Mouse (Mus musculus): ENCODE measurements at regions not wholly inside any gene's neighbourhood (a gene's known extent, or its start where the extent isn't known, plus 50 kb on each side); places are given as distances from the start of the nearest gene placed in this dataset.

DNA sequence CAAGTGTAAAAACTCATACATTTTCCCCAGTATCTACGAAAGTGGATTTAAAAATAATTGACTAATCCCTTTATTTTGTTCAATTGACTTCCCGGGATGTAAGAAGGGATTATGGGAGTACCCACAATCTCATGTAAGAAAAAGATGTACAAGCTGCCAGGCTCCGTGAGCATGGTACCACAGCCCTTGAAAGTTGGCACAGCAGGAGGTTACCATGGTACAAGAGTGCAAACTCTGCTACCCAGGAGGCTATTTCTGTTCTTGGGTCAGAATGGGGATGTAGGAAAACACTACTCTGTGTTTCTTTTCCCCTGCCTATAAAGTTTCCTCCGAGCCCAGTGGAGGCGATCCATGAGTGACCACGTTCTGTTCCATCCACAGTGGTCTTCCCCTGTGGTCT is 113.9 kb upstream of the Hdac4 start:
- ATAC-seq (ENCODE audit: low FRiP score, low TSS enrichment) (no peak), DNase-seq (ENCODE audit: low spot score) (no peak)
- Histone ChIP-seq H3K9me3 (ENCODE audit: control insufficient read depth, low read length) (no peaks in the 10 kb centered on the region), H3K27ac (replicated peaks) (no peak overlapping the region), H3K4me2 (replicated peaks; ENCODE audit: low read depth) (no peak overlapping the region), H3K36me3 (ENCODE audit: control insufficient read depth, insufficient read depth, low read length) (no peaks in the 10 kb centered on the region), H3K27me3 (ENCODE audit: control insufficient read depth, insufficient read depth, low read length) (no peaks in the 10 kb centered on the region), H3K4me3 (ENCODE audit: low read depth, low read length) (no peak overlapping the region), H3K4me1 (replicated peaks; ENCODE audit: control insufficient read depth, insufficient read depth) (no peaks in the 10 kb centered on the region), H3K9ac (ENCODE audit: low read length) (no peak overlapping the region)
- WGBS, result 76% methylated on average over 6 of the region's 6 CpGs
- TF ChIP-seq EP300 (optimal IDR thresholded peaks at IDR 0.05) (no peak), CTCF (IDR thresholded peaks at IDR 0.05; ENCODE audit: low read depth) (no peak)

- H3K4me2 ChIP-seq (replicated peaks; ENCODE audit: low read depth), result no peak overlapping the region
- 78% methylated on average over 3 of the region's 3 CpGs for WGBS
- H3K9me3 ChIP-seq (ENCODE audit: control insufficient read depth, low read length), result no peaks in the 10 kb centered on the region
Observed at GRCm38 (mm10) chr1:92308537-92308936, 113.0 kb upstream of the Hdac4 start.

GRCm38 (mm10) chr1:92306042-92306441 is 110.5 kb upstream of the Hdac4 start:
- Histone ChIP-seq H3K4me1 (replicated peaks; ENCODE audit: control insufficient read depth, insufficient read depth) (no peaks in the 10 kb centered on the region), H3K27me3 (ENCODE audit: control insufficient read depth, insufficient read depth, low read length) (no peaks in the 10 kb centered on the region), H3K9me3 (ENCODE audit: control insufficient read depth, low read length) (no peaks in the 10 kb centered on the region), H3K9ac (ENCODE audit: low read length) (no peak overlapping the region), H3K4me3 (ENCODE audit: low read depth, low read length) (no peak overlapping the region), H3K27ac (replicated peaks) (no peak overlapping the region), H3K4me2 (replicated peaks; ENCODE audit: low read depth) (no peak overlapping the region), H3K36me3 (ENCODE audit: control insufficient read depth, insufficient read depth, low read length) (no peaks in the 10 kb centered on the region)
- TF ChIP-seq CTCF (IDR thresholded peaks at IDR 0.05; ENCODE audit: low read depth) (no peak), EP300 (optimal IDR thresholded peaks at IDR 0.05) (no peak)
- ATAC-seq (ENCODE audit: low FRiP score, low TSS enrichment), result no peak
- no peak for DNase-seq (ENCODE audit: low spot score)
- WGBS, result 93% methylated on average over 4 of the region's 4 CpGs

More at GRCm38 (mm10) chr1:92308537-92308936, 113.0 kb upstream of the Hdac4 start:
- no peak overlapping the region for H3K4me3 ChIP-seq (ENCODE audit: low read depth, low read length)
- H3K9ac ChIP-seq (ENCODE audit: low read length), result no peak overlapping the region
- no peak for ATAC-seq (ENCODE audit: low FRiP score, low TSS enrichment)
- TF ChIP-seq CTCF (IDR thresholded peaks at IDR 0.05; ENCODE audit: low read depth) (no peak), EP300 (optimal IDR thresholded peaks at IDR 0.05) (no peak)
- H3K27me3 ChIP-seq (ENCODE audit: control insufficient read depth, insufficient read depth, low read length), result no peaks in the 10 kb centered on the region
- H3K4me1 ChIP-seq (replicated peaks; ENCODE audit: control insufficient read depth, insufficient read depth), result no peaks in the 10 kb centered on the region
- no peak overlapping the region for H3K27ac ChIP-seq (replicated peaks)
- DNase-seq (ENCODE audit: low spot score), result no peak
- H3K36me3 ChIP-seq (ENCODE audit: control insufficient read depth, insufficient read depth, low read length), result no peaks in the 10 kb centered on the region

- Histone ChIP-seq H3K9ac (ENCODE audit: low read length) (no peak overlapping the region), H3K4me3 (ENCODE audit: low read depth, low read length) (no peak overlapping the region), H3K9me3 (ENCODE audit: control insufficient read depth, low read length) (no peaks in the 10 kb centered on the region), H3K27me3 (ENCODE audit: control insufficient read depth, insufficient read depth, low read length) (no peaks in the 10 kb centered on the region), H3K4me1 (replicated peaks; ENCODE audit: control insufficient read depth, insufficient read depth) (no peaks in the 10 kb centered on the region), H3K4me2 (replicated peaks; ENCODE audit: low read depth) (no peak overlapping the region), H3K27ac (replicated peaks) (no peak overlapping the region), H3K36me3 (ENCODE audit: control insufficient read depth, insufficient read depth, low read length) (no peaks in the 10 kb centered on the region)
- DNase-seq (ENCODE audit: low spot score), result no peak
- ATAC-seq (ENCODE audit: low FRiP score, low TSS enrichment), result no peak
- 71% methylated on average over 7 of the region's 7 CpGs for WGBS
- TF ChIP-seq CTCF (IDR thresholded peaks at IDR 0.05; ENCODE audit: low read depth) (no peak), EP300 (optimal IDR thresholded peaks at IDR 0.05) (no peak)
Observed at GRCm38 (mm10) chr1:92299041-92299440, 103.5 kb upstream of the Hdac4 start.

DNA sequence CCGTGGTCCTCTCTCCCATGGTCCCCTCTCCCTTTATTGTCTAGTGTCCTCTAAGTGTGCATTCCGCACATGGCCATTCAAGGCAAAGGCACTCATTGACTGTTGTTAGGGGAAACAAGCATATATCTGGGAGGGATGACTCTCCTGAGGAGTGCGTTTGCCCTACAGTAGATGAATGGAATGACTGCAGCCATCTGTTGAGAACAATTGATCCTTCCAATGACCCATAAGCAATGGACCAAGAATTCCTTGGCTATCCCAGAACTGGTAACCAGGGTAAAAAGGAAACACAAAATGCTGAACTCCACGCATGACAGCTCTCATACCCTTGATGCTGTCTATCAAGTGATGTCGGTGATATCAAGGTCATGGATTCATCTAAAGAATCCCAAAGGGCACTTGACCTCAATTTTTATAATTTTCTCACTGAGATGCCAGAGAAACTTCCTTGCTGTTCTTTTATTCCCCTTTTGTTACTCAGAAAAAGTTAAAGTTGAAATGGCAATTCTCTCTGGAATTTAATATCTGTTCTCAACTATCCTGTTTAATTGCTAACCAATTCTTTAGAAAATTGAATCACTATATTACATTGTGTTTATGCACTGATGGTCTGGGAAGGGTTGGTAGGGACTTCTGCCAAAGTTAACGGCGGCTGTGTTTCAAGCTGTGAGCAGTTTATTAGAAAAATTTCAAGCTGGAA is 97.3 kb upstream of the Hdac4 start:
- Histone ChIP-seq H3K4me2 (replicated peaks; ENCODE audit: low read depth) (no peak overlapping the region), H3K4me1 (replicated peaks; ENCODE audit: control insufficient read depth, insufficient read depth) (no peaks in the 10 kb centered on the region), H3K4me3 (ENCODE audit: low read depth, low read length) (no peak overlapping the region), H3K9me3 (ENCODE audit: control insufficient read depth, low read length) (no peaks in the 10 kb centered on the region), H3K27ac (replicated peaks) (no peak overlapping the region), H3K9ac (ENCODE audit: low read length) (no peak overlapping the region), H3K27me3 (ENCODE audit: control insufficient read depth, insufficient read depth, low read length) (no peaks in the 10 kb centered on the region), H3K36me3 (ENCODE audit: control insufficient read depth, insufficient read depth, low read length) (no peaks in the 10 kb centered on the region)
- 80% methylated on average over 7 of the region's 7 CpGs for WGBS
- no peak for ATAC-seq (ENCODE audit: low FRiP score, low TSS enrichment)
- no peak for DNase-seq (ENCODE audit: low spot score)
- TF ChIP-seq EP300 (optimal IDR thresholded peaks at IDR 0.05) (no peak), CTCF (IDR thresholded peaks at IDR 0.05; ENCODE audit: low read depth) (no peak)

GRCm38 (mm10) chr1:92286966-92287342 is 91.5 kb upstream of the Hdac4 start:
- no peak for TF ChIP-seq CTCF (IDR thresholded peaks at IDR 0.05; ENCODE audit: low read depth)
- TF ChIP-seq EP300 (optimal IDR thresholded peaks at IDR 0.05), result no peak
- DNase-seq (ENCODE audit: low spot score) (no peak), ATAC-seq (ENCODE audit: low FRiP score, low TSS enrichment) (no peak)
- Histone ChIP-seq H3K27me3 (ENCODE audit: control insufficient read depth, insufficient read depth, low read length) (no peaks in the 10 kb centered on the region), H3K36me3 (ENCODE audit: control insufficient read depth, insufficient read depth, low read length) (no peaks in the 10 kb centered on the region), H3K27ac (replicated peaks) (no peak overlapping the region), H3K4me1 (replicated peaks; ENCODE audit: control insufficient read depth, insufficient read depth) (no peaks in the 10 kb centered on the region), H3K9me3 (ENCODE audit: control insufficient read depth, low read length) (no peaks in the 10 kb centered on the region), H3K4me3 (ENCODE audit: low read depth, low read length) (no peak overlapping the region), H3K9ac (ENCODE audit: low read length) (no peak overlapping the region), H3K4me2 (replicated peaks; ENCODE audit: low read depth) (no peak overlapping the region)
- WGBS, result 100% methylated on average over 1 of the region's 1 CpGs
